Mouse (Mus musculus): ENCODE data around the gene Cblc. TPM values are rescaled to one million over a fixed set of nuclear protein-coding genes. Genes with fewer than 3 reads are reported as not detected.

Gene Cblc
- polyA plus RNA-seq, 1 experiment, result 2.8 TPM

DNA sequence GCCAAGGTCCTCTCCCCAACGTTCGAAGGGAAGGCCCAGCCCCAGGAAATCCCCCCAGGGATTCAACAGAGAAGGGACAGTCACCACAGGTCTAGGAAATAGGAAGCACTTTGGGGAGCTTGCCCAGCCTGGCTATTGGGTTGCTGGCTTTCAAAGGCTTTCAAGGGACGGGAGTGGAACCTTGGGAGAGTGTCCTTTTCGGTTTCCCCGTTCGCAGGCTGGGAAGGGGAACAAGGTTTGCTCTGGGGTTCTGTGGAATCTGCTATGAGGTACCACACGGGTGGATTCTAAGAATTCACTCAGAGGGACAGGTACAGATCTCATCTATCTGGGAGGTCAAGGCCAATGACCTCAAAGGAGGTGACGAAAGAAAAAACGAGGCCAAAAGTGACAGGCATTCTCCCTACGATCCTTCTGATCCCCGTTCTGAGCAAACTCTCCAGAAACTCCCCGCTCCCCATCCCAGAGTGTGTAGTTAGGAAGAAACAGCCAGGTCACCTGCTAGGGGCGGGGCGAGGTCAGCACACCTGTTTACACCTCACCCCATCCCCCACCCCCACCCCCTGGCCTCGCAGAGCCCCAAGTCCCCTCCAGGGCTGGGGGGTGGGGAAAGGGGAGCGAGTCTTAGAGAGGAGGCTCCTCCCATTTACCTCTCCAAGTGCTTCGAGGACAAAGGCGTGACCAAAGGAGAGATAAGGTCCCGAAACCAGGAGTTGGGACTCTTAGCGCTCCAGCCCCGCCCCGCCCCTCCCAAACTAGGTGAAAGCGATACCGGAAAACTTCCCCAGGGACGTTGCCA, 49.0 kb downstream of the Cblc start:
- no peak overlapping the region for H3K27ac ChIP-seq (ENCODE audit: control insufficient read depth, insufficient read depth, low read length)
- no peaks in the 10 kb centered on the region for H3K36me3 ChIP-seq (ENCODE audit: control insufficient read depth, insufficient read depth, low read length)
- TF ChIP-seq POLR2A (IDR thresholded peaks at IDR 0.05; ENCODE audit: control insufficient read depth, extremely low read depth, insufficient read depth, low read length, poor library complexity) (no peak), CTCF (IDR thresholded peaks at IDR 0.05; ENCODE audit: borderline replicate concordance, control insufficient read depth, extremely low read depth, insufficient read depth, low read length, poor library complexity) (no peak)
- DNase-seq, result no peak
- H3K4me1 ChIP-seq (replicated peaks; ENCODE audit: control insufficient read depth, insufficient read depth, low read length), result peaks cover 11% of the 10 kb centered on the region
- H3K27me3 ChIP-seq (ENCODE audit: control insufficient read depth, insufficient read depth, low read length), result no peaks in the 10 kb centered on the region; the same call in 1 of the 2 replicates
- H3K4me3 ChIP-seq (ENCODE audit: control insufficient read depth, insufficient read depth, low read length), result no peak overlapping the region
- WGBS, result 65% methylated on average over 25 of the region's 25 CpGs

DNA sequence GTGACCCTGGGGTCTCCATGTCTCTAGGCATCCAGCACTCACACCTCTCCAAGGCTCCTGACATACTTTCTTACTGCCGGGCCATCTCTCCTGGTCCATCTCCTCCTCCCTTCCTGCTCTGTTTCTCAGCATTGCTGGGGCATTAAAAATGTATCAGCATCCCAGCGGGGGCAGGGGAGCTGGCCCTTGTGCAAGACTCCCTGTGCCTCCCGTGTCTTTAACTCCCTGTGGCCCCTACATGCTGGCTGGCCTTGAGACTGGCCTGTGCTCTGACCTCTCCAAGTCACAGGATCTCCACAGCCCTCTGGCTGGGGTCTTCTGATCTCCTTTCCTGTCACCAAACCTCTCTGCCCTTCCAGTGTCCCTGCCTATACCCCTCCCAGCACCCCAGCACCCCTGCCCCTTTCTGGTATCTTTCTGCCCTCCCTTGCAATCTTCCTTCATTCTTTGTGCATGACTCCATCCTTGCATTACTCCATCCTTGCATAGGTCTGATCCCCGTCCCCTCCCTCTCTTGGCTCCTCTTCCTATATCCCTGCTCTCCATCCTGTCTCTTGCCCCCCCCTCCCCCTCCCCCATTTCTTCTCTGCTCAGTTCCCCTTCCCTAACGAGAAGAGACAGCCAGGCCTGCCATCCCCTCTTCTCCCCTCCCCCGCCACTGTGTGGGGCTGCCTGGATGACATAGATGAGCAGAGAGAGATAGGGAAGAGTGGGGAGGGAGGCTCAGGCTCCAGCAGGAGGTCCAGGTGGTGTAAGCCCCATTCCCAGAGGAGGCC, 50.0 kb downstream of the Cblc start:
- peaks cover 11% of the 10 kb centered on the region for H3K4me1 ChIP-seq (replicated peaks; ENCODE audit: control insufficient read depth, insufficient read depth, low read length)
- WGBS, result 67% methylated on average over 6 of the region's 6 CpGs
- no peaks in the 10 kb centered on the region; the same call in 1 of the 2 replicates for H3K27me3 ChIP-seq (ENCODE audit: control insufficient read depth, insufficient read depth, low read length)
- no peak overlapping the region for H3K27ac ChIP-seq (ENCODE audit: control insufficient read depth, insufficient read depth, low read length)
- H3K36me3 ChIP-seq (ENCODE audit: control insufficient read depth, insufficient read depth, low read length), result no peaks in the 10 kb centered on the region
- TF ChIP-seq CTCF (IDR thresholded peaks at IDR 0.05; ENCODE audit: borderline replicate concordance, control insufficient read depth, extremely low read depth, insufficient read depth, low read length, poor library complexity), result no peak
- TF ChIP-seq POLR2A (IDR thresholded peaks at IDR 0.05; ENCODE audit: control insufficient read depth, extremely low read depth, insufficient read depth, low read length, poor library complexity), result no peak
- H3K4me3 ChIP-seq (ENCODE audit: control insufficient read depth, insufficient read depth, low read length), result no peak overlapping the region
- DNase-seq, result no peak

DNA sequence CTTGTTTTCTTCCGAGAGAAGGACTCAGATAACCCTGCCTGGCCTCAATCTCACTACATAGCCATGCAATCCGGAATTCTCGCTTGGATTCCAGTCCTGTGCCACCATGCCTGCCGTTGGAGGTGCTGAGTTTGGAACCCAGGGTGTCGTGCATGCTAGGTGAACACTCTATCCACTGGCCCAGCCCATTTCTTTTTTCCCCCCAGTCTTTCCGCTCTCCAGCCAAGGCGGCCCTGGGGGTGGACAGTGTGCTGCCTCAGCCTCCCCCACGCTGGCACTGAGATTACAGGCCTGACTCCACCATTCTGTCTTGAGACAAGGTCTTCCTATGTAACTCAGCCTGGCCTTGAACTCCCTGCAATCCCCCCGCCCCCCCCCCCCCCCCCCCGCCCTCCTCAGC, 50.6 kb downstream of the Cblc start:
- Histone ChIP-seq H3K27ac (ENCODE audit: control insufficient read depth, insufficient read depth, low read length) (no peak overlapping the region), H3K36me3 (ENCODE audit: control insufficient read depth, insufficient read depth, low read length) (no peaks in the 10 kb centered on the region), H3K4me3 (ENCODE audit: control insufficient read depth, insufficient read depth, low read length) (no peak overlapping the region), H3K27me3 (ENCODE audit: control insufficient read depth, insufficient read depth, low read length) (no peaks in the 10 kb centered on the region; the same call in 1 of the 2 replicates), H3K4me1 (replicated peaks; ENCODE audit: control insufficient read depth, insufficient read depth, low read length) (peaks cover 11% of the 10 kb centered on the region)
- WGBS, result 95% methylated on average over 8 of the region's 10 CpGs
- DNase-seq, result no peak
- TF ChIP-seq POLR2A (IDR thresholded peaks at IDR 0.05; ENCODE audit: control insufficient read depth, extremely low read depth, insufficient read depth, low read length, poor library complexity), result no peak
- no peak for TF ChIP-seq CTCF (IDR thresholded peaks at IDR 0.05; ENCODE audit: borderline replicate concordance, control insufficient read depth, extremely low read depth, insufficient read depth, low read length, poor library complexity)

DNA sequence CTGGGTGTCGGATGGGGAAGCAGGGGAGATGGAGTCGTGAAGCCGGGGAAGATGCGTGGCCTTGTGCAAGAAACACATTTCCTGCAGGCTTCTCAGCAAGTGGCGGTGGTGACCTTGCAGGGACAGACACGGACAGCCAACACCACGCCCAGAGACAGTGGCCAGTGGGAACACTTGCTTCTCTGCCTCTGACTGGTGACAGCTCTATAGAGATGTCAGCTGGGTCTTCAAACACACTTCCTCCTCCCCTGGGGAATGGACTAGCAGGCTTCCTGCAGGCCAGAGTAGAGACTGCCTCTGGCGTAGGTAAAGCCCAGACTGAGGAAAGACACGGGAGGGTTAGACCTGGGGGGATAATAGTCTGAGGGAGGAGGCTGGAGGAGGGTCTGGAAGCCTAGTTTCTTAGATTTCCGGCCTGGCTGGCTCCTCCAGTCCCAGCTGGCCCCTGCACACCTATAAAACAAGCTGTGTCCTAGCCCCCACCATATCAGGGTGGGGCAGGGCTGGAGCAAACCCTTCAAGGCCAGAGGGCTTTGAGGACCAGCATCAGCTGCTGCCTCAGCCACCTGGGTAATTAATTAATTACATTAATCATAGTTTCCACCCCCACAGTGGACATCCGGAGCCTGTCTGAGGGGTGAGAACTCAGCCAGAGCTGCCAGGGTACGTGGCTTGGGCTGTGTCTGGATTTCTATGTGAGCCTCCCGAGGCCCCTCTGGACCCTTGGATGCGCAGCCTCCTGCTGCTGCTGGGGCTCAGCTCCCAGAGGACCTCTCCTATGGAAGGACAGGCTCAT, 51.8 kb downstream of the Cblc start:
- Histone ChIP-seq H3K36me3 (ENCODE audit: control insufficient read depth, insufficient read depth, low read length) (no peaks in the 10 kb centered on the region), H3K4me1 (replicated peaks; ENCODE audit: control insufficient read depth, insufficient read depth, low read length) (peaks cover 11% of the 10 kb centered on the region), H3K4me3 (ENCODE audit: control insufficient read depth, insufficient read depth, low read length) (no peak overlapping the region), H3K27ac (ENCODE audit: control insufficient read depth, insufficient read depth, low read length) (no peak overlapping the region), H3K27me3 (ENCODE audit: control insufficient read depth, insufficient read depth, low read length) (no peaks in the 10 kb centered on the region; the same call in 1 of the 2 replicates)
- TF ChIP-seq CTCF (IDR thresholded peaks at IDR 0.05; ENCODE audit: borderline replicate concordance, control insufficient read depth, extremely low read depth, insufficient read depth, low read length, poor library complexity), result no peak
- TF ChIP-seq POLR2A (IDR thresholded peaks at IDR 0.05; ENCODE audit: control insufficient read depth, extremely low read depth, insufficient read depth, low read length, poor library complexity), result no peak
- DNase-seq, result no peak
- WGBS, result 61% methylated on average over 14 of the region's 14 CpGs

DNA sequence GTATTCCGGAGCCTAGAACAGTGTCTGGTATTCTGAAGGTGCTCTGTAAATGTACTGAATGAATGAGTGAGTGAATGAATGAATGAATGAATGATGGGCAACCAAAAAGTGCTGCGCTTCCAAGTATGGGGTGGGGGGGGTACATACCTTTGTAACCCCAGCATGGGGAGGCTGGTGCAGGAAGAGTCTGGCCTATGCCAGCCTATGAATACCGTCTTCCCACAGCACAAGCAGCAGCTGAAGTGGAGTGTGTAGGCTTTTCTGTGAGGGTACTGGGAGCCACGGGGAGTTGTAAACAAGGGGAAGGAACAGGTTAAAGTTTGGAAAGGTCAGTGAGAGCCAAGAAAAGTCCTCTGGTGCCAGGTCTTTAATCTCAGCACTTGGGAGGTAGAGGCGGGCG, 52.8 kb downstream of the Cblc start:
- DNase-seq, result no peak
- Histone ChIP-seq H3K27ac (ENCODE audit: control insufficient read depth, insufficient read depth, low read length) (no peak overlapping the region), H3K4me1 (replicated peaks; ENCODE audit: control insufficient read depth, insufficient read depth, low read length) (peaks cover 1% of the 10 kb centered on the region), H3K36me3 (ENCODE audit: control insufficient read depth, insufficient read depth, low read length) (no peaks in the 10 kb centered on the region), H3K27me3 (ENCODE audit: control insufficient read depth, insufficient read depth, low read length) (no peaks in the 10 kb centered on the region; the same call in 1 of the 2 replicates), H3K4me3 (ENCODE audit: control insufficient read depth, insufficient read depth, low read length) (no peak overlapping the region)
- no peak for TF ChIP-seq POLR2A (IDR thresholded peaks at IDR 0.05; ENCODE audit: control insufficient read depth, extremely low read depth, insufficient read depth, low read length, poor library complexity)
- no peak for TF ChIP-seq CTCF (IDR thresholded peaks at IDR 0.05; ENCODE audit: borderline replicate concordance, control insufficient read depth, extremely low read depth, insufficient read depth, low read length, poor library complexity)
- WGBS, result 91% methylated on average over 6 of the region's 6 CpGs

DNA sequence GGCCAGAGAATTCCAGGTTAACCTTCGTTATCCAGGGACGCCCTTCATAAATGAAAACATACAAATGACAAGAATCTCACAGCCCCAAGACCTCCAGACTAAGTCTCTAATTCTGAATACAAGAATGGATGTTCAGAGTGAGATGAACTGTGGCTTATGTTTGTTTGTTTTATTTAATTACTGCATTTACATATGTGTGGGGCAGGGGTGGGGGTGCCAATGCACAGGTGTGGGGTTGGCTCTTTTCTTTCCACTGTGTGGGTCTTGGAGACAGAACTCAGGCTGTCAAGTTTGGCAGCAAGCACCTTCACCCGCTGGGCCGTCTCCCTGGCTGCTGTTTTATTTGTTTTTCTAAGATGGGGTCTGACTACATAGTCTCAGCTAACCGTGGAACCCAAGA, 54.1 kb downstream of the Cblc start:
- H3K4me3 ChIP-seq (ENCODE audit: control insufficient read depth, insufficient read depth, low read length), result no peak overlapping the region
- H3K36me3 ChIP-seq (ENCODE audit: control insufficient read depth, insufficient read depth, low read length), result no peaks in the 10 kb centered on the region
- H3K4me1 ChIP-seq (replicated peaks; ENCODE audit: control insufficient read depth, insufficient read depth, low read length), result no peaks in the 10 kb centered on the region; the same call in 1 of the 2 replicates
- no peaks in the 10 kb centered on the region for H3K27me3 ChIP-seq (ENCODE audit: control insufficient read depth, insufficient read depth, low read length)
- DNase-seq, result no peak
- H3K27ac ChIP-seq (ENCODE audit: control insufficient read depth, insufficient read depth, low read length), result no peak overlapping the region
- WGBS, result 91% methylated on average over 5 of the region's 5 CpGs
- TF ChIP-seq CTCF (IDR thresholded peaks at IDR 0.05; ENCODE audit: borderline replicate concordance, control insufficient read depth, extremely low read depth, insufficient read depth, low read length, poor library complexity) (no peak), POLR2A (IDR thresholded peaks at IDR 0.05; ENCODE audit: control insufficient read depth, extremely low read depth, insufficient read depth, low read length, poor library complexity) (no peak)

Data from thymus, adult 2 months (tissue).